Mouse (Mus musculus) bone marrow macrophage, adult 2 months (primary cell): Measurements from ENCODE around the gene Theg.

ENCODE experiments used
- CTCF ChIP-seq: IDR thresholded peaks from 2 replicates; pipeline ENCODE4 v1.5.1; 2012; ENCODE audit warnings: low read depth, mild to moderate bottlenecking, low read length, moderate library complexity
- POLR2A ChIP-seq: IDR thresholded peaks from 2 replicates; pipeline ENCODE4 v1.6.1; 2012; ENCODE audit warnings: mild to moderate bottlenecking, low read depth, low read length, borderline replicate concordance

DNA sequence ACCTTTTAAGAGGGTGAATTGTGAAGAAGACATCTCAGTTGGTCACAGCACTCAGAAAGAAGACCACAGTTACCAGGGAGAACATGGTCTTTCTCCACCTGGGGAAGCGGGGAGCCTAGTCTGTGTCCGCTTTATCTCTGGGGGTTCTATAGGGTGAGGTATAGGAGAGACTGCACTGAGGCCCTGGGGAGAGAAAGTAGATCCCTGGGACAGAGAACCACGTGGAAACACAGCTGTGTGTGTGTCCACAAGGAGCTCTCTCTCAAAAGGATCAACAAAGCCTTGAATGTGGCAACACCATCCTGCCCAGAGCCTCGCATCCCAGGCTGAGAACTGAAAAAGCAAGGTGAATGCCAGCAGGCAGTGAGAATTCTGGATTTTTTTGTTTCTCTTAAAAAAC is 9.8 kb downstream of the Theg start:
- TF ChIP-seq CTCF (no peak), POLR2A (no peak)
